Mouse (Mus musculus) ES-E14 (cell line): ENCODE measurements around the gene Itgb3. TPM values are rescaled to one million over a fixed set of nuclear protein-coding genes. Genes with fewer than 3 reads are reported as not detected.

Experiments
- DNase-seq: peaks from one replicate; pipeline ENCODE4 v3.0.0-alpha.2; 2013; ENCODE audit warnings: low read depth, low spot score
- H3K27ac ChIP-seq: 2 replicates; pipeline ENCODE4 v1.5.1; 2012; ENCODE audit warnings: low read depth, mild to moderate bottlenecking, low read length, moderate library complexity, mixed read lengths; ENCODE audit not compliant: poor library complexity, insufficient read depth, severe bottlenecking
- H3K36me3 ChIP-seq: 2 replicates; pipeline ENCODE4 v1.6.1; 2012; ENCODE audit warnings: mild to moderate bottlenecking, low read length, moderate library complexity, mixed read lengths; ENCODE audit not compliant: control insufficient read depth, poor library complexity, insufficient read depth, severe bottlenecking
- H3K4me1 ChIP-seq, 2 experiments: fragments of 150-350 bp in 1 of 2; sonication (generic) in 1 of 2; 2 replicates each; pipeline ENCODE4 v1.6.1; 2012; ENCODE audit warnings: low read length in 2 of 2, mild to moderate bottlenecking in 1 of 2, mixed read lengths in 1 of 2; ENCODE audit not compliant: control insufficient read depth in 2 of 2, insufficient read depth in 2 of 2, poor library complexity in 1 of 2
- H3K4me3 ChIP-seq, 2 experiments: fragments of 150-350 bp in 1 of 2; sonication (generic) in 1 of 2; 2 replicates each; pipeline ENCODE4 v1.5.1; 2012; ENCODE audit warnings: low read length in 2 of 2, low read depth in 1 of 2, mild to moderate bottlenecking in 1 of 2, mixed read lengths in 1 of 2; ENCODE audit not compliant: insufficient read depth in 1 of 2, poor library complexity in 1 of 2, severe bottlenecking in 1 of 2
- H3K9ac ChIP-seq: 2 replicates; pipeline ENCODE4 v1.6.1; 2012; ENCODE audit warnings: low read depth, mild to moderate bottlenecking, low read length, mixed read lengths; ENCODE audit not compliant: poor library complexity, insufficient read depth, severe bottlenecking
- H3K9me3 ChIP-seq: fragments of 150-350 bp; sonication (generic); 2 replicates; pipeline ENCODE4 v1.6.1; 2012; ENCODE audit warnings: low read depth, mild to moderate bottlenecking, low read length; ENCODE audit not compliant: control insufficient read depth, insufficient read depth
- CHD2 ChIP-seq: IDR thresholded peaks from 2 replicates; pipeline ENCODE4 v1.6.1; 2014; ENCODE audit warnings: mild to moderate bottlenecking, low read depth, low read length, inconsistent platforms
- HCFC1 ChIP-seq: IDR thresholded peaks from 2 replicates; pipeline ENCODE4 v1.6.1; 2012; ENCODE audit warnings: low read length, inconsistent platforms, borderline replicate concordance; ENCODE audit not compliant: insufficient read depth
- MAFK ChIP-seq: IDR thresholded peaks from 2 replicates; pipeline ENCODE4 v1.6.1; 2014; ENCODE audit warnings: mild to moderate bottlenecking, low read depth, low read length, inconsistent platforms; ENCODE audit not compliant: insufficient read depth
- ZC3H11A ChIP-seq: IDR thresholded peaks from 2 replicates; pipeline ENCODE4 v1.6.1; 2012; ENCODE audit warnings: low read depth, mild to moderate bottlenecking, inconsistent platforms, low read length, borderline replicate concordance
- ZNF384 ChIP-seq: IDR thresholded peaks from 2 replicates; pipeline ENCODE4 v1.6.1; 2012; ENCODE audit warnings: low read depth, low read length, inconsistent platforms
- in situ Hi-C, 2 experiments: fragments of 600-800 bp; cut with MboI; formaldehyde crosslinking; loops; one replicate each; pipeline ENCODE4 v1.15.1; 2025; ENCODE audit warnings: low sequenced_read_pairs in 2 of 2, inconsistent platforms in 1 of 2; ENCODE audit not compliant: unreplicated experiment in 2 of 2
- total RNA-seq: library from RNA; depleted of rRNA; stranded (reverse); fragments of 300-350 nt; gene quantifications from 2 replicates; pipeline ENCODE4 v1.2.3, GENCODE M21; 2012

Gene Itgb3
- total RNA-seq, 1 experiment: 7.7 TPM

DNA sequence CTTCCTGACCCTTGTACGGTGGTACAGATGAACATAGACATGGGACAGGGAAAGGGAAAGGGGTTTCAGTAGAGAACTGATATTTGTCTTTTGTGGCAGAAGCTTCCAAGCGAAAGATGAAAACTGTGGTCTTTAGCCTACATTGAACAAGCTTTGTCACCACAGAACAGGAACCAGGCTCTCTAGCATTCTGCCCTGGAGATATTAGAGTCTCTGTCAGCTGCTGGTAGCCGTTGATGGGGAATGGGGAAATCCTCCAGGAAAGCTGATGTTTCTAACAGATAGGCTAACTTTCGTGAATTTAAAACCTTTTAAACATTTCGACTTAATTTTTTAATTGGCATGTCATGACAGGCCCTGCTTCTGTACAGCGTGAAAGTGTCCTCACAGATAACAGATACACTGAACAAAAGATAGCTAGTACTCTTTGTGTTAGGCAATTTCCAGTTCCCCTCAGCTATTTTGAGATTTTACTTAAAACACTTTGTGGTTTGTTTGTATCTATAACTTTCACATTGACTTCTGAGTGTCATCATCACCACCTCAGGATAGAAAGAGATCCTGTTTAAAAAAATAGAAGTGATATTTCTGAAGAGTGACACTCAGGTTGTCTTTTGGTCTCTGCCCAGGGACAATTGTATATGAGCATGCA lies 1.4 kb downstream of the Itgb3 start:
- H3K4me1 ChIP-seq: peaks cover 0 to 3% of the 10 kb centered on the region in 2 experiments; a peak in 1 of 4 replicates
- H3K4me3 ChIP-seq: no peak overlapping the region
- TF ChIP-seq HCFC1 (no peak), CHD2 (no peak), ZC3H11A (no peak), MAFK (no peak), ZNF384 (no peak)
- no peak overlapping the region for H3K9ac ChIP-seq
- H3K36me3 ChIP-seq: no peaks in the 10 kb centered on the region
- no peak overlapping the region for H3K27ac ChIP-seq
- no peak for DNase-seq
- no peaks in the 10 kb centered on the region for H3K9me3 ChIP-seq
- in situ Hi-C loops: no loop called here

DNA sequence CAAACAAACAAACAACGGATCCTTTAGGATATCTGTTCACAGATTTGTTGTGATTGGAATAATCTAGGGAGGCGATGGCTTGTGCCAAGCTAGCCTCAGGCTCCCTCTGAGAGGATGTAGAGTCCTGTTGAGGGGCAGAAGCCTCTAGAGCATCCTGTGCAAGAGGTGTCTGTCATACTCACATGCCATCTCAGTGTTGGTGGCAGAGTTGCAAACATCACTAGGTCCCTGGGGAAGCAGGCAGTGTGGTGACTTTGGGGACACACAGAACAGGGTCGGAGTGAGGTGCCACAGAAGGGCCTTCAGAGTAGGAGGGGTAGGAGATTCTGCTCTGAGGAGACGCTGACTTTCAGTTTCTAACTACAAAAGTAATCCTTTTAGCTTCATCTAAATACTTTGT lies 1.9 kb downstream of the Itgb3 start:
- no peak for TF ChIP-seq CHD2
- Histone ChIP-seq H3K4me3 (no peak overlapping the region), H3K9me3 (no peaks in the 10 kb centered on the region), H3K36me3 (no peaks in the 10 kb centered on the region), H3K9ac (no peak overlapping the region), H3K4me1 (peaks cover 0 to 3% of the 10 kb centered on the region in 2 experiments; a peak in 1 of 4 replicates), H3K27ac (no peak overlapping the region)
- in situ Hi-C loops: no loop called here
- DNase-seq: no peak

DNA sequence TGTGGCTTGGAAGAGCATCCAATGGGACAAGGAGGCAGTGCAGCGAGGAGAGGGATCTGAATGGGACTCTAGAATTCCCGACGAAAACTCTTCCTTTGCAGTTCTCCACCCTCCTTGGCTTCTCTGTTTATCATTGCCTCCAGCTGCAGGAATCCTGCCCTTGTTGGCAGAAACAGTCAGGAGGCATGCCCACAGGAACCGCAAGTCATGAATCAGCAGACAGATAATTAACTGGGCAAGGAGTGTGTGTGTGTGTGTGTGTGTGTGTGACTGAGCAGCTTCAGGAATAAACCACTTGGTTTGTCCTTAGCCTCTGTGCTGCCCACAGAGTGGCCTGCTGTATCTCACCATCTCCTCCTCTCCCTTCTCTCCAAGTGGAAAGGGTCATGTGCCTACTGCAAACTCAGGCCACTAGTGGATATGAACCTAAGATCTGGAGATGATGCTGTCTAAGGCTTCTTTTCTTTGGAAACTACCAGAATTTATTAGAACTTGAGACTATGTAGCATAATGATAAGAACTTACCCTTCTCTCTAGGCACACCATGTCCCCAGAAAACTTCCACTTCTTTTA lies 3.9 kb downstream of the Itgb3 start:
- no peak overlapping the region for H3K9ac ChIP-seq

DNA sequence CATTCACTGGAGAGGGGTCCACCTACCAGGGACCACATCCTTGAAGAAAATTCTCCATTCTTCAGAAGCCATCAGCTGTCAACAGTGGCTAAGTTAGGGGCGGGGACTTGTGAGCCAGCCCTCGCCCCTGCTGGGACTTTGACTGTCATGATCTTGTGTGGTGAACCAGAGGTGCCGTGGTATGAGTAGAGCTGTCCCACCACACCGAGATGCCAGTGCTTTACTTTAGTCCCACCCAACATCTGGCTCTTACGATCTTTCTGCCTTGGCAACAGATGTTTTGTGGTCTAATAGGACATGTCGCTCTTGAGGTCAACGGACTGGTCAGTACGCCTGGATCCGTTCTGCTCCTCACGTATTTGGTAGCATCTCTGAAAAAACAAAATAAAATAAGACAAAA lies 5.8 kb downstream of the Itgb3 start:
- Histone ChIP-seq H3K36me3 (no peaks in the 10 kb centered on the region), H3K9ac (no peak overlapping the region), H3K4me1 (peaks cover 0 to under 1% of the 10 kb centered on the region in 2 experiments; a peak in 1 of 4 replicates), H3K4me3 (no peak overlapping the region), H3K9me3 (no peaks in the 10 kb centered on the region), H3K27ac (no peak overlapping the region)
- no peak for TF ChIP-seq ZC3H11A
- TF ChIP-seq MAFK: no peak
- TF ChIP-seq ZNF384: no peak
- TF ChIP-seq CHD2: no peak
- TF ChIP-seq HCFC1: no peak
- in situ Hi-C loops: no loop called here
- no peak for DNase-seq

More for the DNA sequence above, 3.9 kb downstream of the Itgb3 start:
- no peak for DNase-seq
- TF ChIP-seq ZC3H11A: no peak
- TF ChIP-seq MAFK: no peak
- TF ChIP-seq CHD2: no peak
- TF ChIP-seq HCFC1: no peak
- TF ChIP-seq ZNF384: no peak
- Histone ChIP-seq H3K36me3 (no peaks in the 10 kb centered on the region), H3K4me3 (no peak overlapping the region), H3K9me3 (no peaks in the 10 kb centered on the region), H3K27ac (no peak overlapping the region), H3K4me1 (peaks cover 0 to 3% of the 10 kb centered on the region in 2 experiments; a peak in 1 of 4 replicates)
- in situ Hi-C loops: no loop called here

DNA sequence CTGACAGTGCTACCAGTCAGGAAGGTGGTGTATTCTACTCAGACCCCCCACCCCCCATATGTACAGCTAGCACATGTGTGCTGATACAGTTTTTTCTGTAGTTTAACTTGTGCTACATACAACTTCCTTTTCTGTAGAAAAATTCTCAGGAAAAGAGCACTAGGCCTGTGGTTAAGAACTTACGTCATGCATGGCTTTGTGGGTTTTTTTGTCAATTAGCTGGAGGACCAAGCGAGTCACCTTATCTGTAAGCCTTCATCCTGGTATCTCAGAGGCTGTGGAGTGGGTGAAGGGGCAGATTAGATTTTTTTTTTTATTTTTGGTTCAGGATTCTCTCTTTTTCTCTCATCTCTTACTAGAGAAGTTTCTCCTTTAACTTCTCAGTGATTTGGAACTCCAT lies 6.3 kb downstream of the Itgb3 start:
- DNase-seq: no peak
- H3K27ac ChIP-seq: no peak overlapping the region
- no peak overlapping the region for H3K9ac ChIP-seq
- H3K4me1 ChIP-seq: peaks cover 0 to 2% of the 10 kb centered on the region in 2 experiments; a peak in 3 of 4 replicates
- no peaks in the 10 kb centered on the region for H3K36me3 ChIP-seq
- TF ChIP-seq CHD2 (no peak), ZNF384 (no peak), MAFK (no peak), HCFC1 (no peak), ZC3H11A (no peak)
- in situ Hi-C loops: no loop called here
- no peak overlapping the region for H3K4me3 ChIP-seq
- H3K9me3 ChIP-seq: no peaks in the 10 kb centered on the region
